Mouse (Mus musculus) bone marrow, adult 2 months (tissue): ENCODE results near the gene Zfp82.

Experiments used
- CTCF ChIP-seq: fragments of 200-500 bp; IDR thresholded peaks from 2 replicates; pipeline ENCODE4 v1.5.1; 2011; ENCODE audit warnings: low read length, control low read depth; ENCODE audit not compliant: control insufficient read depth, insufficient read depth
- POLR2A ChIP-seq: fragments of 200-500 bp; IDR thresholded peaks from 2 replicates; pipeline ENCODE4 v1.6.1; 2011; ENCODE audit warnings: low read depth, mild to moderate bottlenecking, control low read depth, low read length, borderline replicate concordance; ENCODE audit not compliant: control insufficient read depth

DNA sequence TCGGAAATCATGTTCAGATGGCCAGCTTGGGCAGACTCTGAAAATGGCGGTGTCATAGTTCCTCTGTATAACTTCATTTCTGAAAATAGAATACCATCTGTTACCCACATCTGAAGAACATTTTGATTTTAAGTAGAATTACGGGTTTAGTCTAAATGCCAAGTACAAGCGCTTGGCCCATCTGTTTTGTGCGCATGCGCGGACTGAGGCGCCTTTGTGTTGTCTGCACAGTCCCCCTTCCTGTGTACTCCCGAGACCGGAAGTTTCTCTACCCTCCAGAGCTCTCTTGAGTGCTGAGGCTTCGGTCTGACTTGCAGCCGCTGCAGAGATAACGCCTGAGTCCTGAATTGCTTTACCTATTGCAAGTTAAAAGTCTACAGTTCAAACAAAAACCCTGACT lies 26.6 kb upstream of the Zfp82 start:
- TF ChIP-seq CTCF: no peak
- TF ChIP-seq POLR2A: no peak
